Mouse (Mus musculus): Measurements from ENCODE around the gene Lamc2. TPM values are rescaled to one million over a fixed set of nuclear protein-coding genes. Genes with fewer than 3 reads are reported as not detected.

Gene Lamc2
- polyA plus RNA-seq, 1 experiment from 2014 or later: 3.3 TPM

GRCm38 (mm10) chr1:153139635-153140034, 46.6 kb downstream of the Lamc2 start:
- no peak for TF ChIP-seq CTCF (IDR thresholded peaks at IDR 0.05; ENCODE audit: low read depth)
- 53% methylated on average over 7 of the region's 7 CpGs for WGBS
- H3K27ac ChIP-seq (ENCODE audit: low read depth, low read length): no peak overlapping the region
- no peak overlapping the region for H3K9ac ChIP-seq (ENCODE audit: low read depth, low read length)
- H3K4me2 ChIP-seq (replicated peaks; ENCODE audit: low read depth): no peak overlapping the region
- H3K36me3 ChIP-seq (ENCODE audit: control insufficient read depth, insufficient read depth): no peaks in the 10 kb centered on the region
- no peak overlapping the region for H3K4me3 ChIP-seq (ENCODE audit: low read depth, low read length)
- no peaks in the 10 kb centered on the region for H3K27me3 ChIP-seq (replicated peaks; ENCODE audit: control insufficient read depth, insufficient read depth, low read length)
- no peaks in the 10 kb centered on the region for H3K9me3 ChIP-seq (ENCODE audit: control insufficient read depth)
- no peak for ATAC-seq
- H3K4me1 ChIP-seq (replicated peaks; ENCODE audit: control insufficient read depth, insufficient read depth, low read length): peaks cover 3% of the 10 kb centered on the region; the same call in 1 of the 2 replicates

GRCm38 (mm10) chr1:153138486-153138885, 47.8 kb downstream of the Lamc2 start:
- Histone ChIP-seq H3K4me3 (ENCODE audit: low read depth, low read length) (no peak overlapping the region), H3K9ac (ENCODE audit: low read depth, low read length) (no peak overlapping the region), H3K27me3 (replicated peaks; ENCODE audit: control insufficient read depth, insufficient read depth, low read length) (no peaks in the 10 kb centered on the region), H3K27ac (ENCODE audit: low read depth, low read length) (no peak overlapping the region), H3K4me1 (replicated peaks; ENCODE audit: control insufficient read depth, insufficient read depth, low read length) (peaks cover 3% of the 10 kb centered on the region; the same call in 1 of the 2 replicates), H3K36me3 (ENCODE audit: control insufficient read depth, insufficient read depth) (no peaks in the 10 kb centered on the region), H3K9me3 (ENCODE audit: control insufficient read depth) (no peaks in the 10 kb centered on the region), H3K4me2 (replicated peaks; ENCODE audit: low read depth) (no peak overlapping the region)
- ATAC-seq: no peak
- TF ChIP-seq CTCF (IDR thresholded peaks at IDR 0.05; ENCODE audit: low read depth): no peak
- 85% methylated on average over 5 of the region's 5 CpGs for WGBS

DNA sequence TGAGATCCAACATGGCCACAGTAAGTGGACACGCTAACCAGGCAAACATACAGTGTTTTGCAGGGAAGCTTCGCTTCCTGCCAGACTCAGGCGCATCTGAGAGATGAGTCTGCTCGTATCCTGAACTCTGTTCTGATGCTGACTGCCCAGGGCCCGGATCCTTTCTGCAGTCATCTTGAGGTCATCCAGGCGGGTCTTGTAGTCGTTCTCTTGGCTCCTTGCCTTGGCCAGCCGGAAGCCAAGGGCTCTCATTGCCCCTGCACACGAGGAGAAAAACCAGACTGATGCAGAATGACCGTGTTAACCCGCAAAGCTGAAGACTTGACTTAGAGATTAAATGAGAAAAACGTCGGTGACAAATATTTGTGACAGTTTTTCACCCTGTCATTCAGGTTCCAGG, 49.6 kb downstream of the Lamc2 start:
- no peaks in the 10 kb centered on the region for H3K36me3 ChIP-seq (ENCODE audit: control insufficient read depth, insufficient read depth)
- WGBS: 58% methylated on average over 13 of the region's 13 CpGs
- H3K9ac ChIP-seq (ENCODE audit: low read depth, low read length): no peak overlapping the region
- no peaks in the 10 kb centered on the region for H3K9me3 ChIP-seq (ENCODE audit: control insufficient read depth)
- H3K4me3 ChIP-seq (ENCODE audit: low read depth, low read length): no peak overlapping the region
- no peak overlapping the region for H3K4me2 ChIP-seq (replicated peaks; ENCODE audit: low read depth)
- peaks cover 3% of the 10 kb centered on the region; the same call in 1 of the 2 replicates for H3K4me1 ChIP-seq (replicated peaks; ENCODE audit: control insufficient read depth, insufficient read depth, low read length)
- H3K27ac ChIP-seq (ENCODE audit: low read depth, low read length): no peak overlapping the region
- ATAC-seq: no peak
- TF ChIP-seq CTCF (IDR thresholded peaks at IDR 0.05; ENCODE audit: low read depth): no peak
- H3K27me3 ChIP-seq (replicated peaks; ENCODE audit: control insufficient read depth, insufficient read depth, low read length): no peaks in the 10 kb centered on the region

DNA sequence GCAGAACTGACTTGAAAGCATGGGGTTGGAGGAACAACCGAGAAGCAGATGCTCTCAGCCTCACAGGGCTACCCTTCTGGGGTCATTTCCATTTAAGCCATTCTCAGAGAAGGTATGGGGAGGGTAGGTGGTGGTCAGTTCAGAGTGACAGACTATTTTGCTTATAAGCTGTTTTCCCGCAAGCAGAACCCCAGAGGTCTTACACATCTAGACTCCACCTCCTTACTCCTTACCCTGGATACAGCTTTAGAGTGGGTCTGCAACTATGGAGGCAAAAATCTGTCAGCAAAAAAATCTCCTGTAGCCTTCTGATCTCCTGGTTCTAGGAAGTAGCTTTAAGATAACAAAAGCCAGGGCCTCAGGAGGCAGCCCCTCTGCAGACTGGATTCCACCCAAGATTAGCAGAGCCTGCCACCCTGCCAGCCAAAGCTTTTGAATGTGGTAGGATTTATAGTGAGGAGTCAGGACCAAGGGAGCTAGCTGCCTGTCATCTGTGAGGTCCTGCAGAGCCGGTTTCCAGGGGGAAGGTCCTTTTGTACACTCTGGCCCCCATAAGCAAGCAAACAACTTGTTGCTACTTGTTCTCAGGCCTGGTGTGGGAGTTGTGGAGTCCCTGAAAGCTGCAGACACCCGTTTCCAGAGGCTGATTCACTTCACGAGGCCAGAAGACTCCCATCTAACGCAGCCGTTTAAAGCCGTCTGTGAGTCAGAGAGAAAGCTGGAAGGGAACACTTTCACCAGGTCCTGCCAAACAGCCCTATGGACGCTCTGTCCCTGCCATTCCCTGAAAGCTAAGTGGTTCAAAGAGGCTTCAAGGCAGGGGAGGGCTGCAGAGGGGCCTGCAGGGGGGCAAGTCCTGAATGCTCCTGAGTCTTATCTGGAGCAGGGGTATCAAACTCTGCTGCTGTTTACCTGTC, 52.1 kb downstream of the Lamc2 start:
- no peaks in the 10 kb centered on the region for H3K9me3 ChIP-seq (ENCODE audit: control insufficient read depth)
- H3K9ac ChIP-seq (ENCODE audit: low read depth, low read length): no peak overlapping the region
- no peak overlapping the region for H3K4me2 ChIP-seq (replicated peaks; ENCODE audit: low read depth)
- ATAC-seq: no peak
- 33% methylated on average over 9 of the region's 9 CpGs for WGBS
- no peak for TF ChIP-seq CTCF (IDR thresholded peaks at IDR 0.05; ENCODE audit: low read depth)
- no peak overlapping the region for H3K4me3 ChIP-seq (ENCODE audit: low read depth, low read length)
- H3K27me3 ChIP-seq (replicated peaks; ENCODE audit: control insufficient read depth, insufficient read depth, low read length): no peaks in the 10 kb centered on the region
- H3K27ac ChIP-seq (ENCODE audit: low read depth, low read length): no peak overlapping the region
- H3K4me1 ChIP-seq (replicated peaks; ENCODE audit: control insufficient read depth, insufficient read depth, low read length): no peaks in the 10 kb centered on the region
- no peaks in the 10 kb centered on the region for H3K36me3 ChIP-seq (ENCODE audit: control insufficient read depth, insufficient read depth)

DNA sequence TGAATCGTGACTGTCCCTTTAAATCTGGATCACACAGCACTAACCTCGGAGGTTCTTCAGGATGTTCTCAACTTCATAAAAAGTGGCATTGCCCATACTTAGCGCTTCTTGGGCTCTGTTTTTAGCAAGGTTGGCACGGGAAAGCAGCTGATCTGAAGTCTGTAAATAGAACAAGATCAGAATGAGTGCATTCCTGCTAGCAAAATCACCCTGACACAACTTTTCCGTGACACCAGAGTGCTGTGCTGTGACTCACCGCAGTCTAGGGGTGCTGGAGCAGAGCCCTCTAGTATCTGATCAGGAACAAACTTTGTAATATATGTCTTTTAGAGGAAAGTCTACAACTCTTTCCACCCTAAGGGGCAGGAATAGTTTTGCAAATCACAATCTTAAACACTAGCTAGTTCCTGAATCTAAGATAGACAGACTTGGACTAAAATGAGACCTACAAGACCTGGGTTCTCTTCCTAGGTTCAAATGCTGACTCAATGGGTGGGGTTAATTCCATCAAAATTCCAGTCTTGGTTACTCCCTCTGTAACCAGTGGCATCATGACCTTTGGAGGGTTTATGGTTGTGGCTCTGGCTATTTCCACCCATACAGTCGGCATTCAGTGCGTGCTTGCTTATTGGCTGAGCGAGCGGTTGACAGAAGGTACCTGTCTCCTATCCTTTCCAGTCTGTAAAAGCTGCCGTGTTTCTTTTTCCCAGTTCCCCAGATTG, 56.1 kb downstream of the Lamc2 start:
- Histone ChIP-seq H3K4me2 (replicated peaks; ENCODE audit: low read depth) (no peak overlapping the region), H3K4me1 (replicated peaks; ENCODE audit: control insufficient read depth, insufficient read depth, low read length) (no peaks in the 10 kb centered on the region), H3K36me3 (ENCODE audit: control insufficient read depth, insufficient read depth) (no peaks in the 10 kb centered on the region), H3K9me3 (ENCODE audit: control insufficient read depth) (no peaks in the 10 kb centered on the region), H3K9ac (ENCODE audit: low read depth, low read length) (no peak overlapping the region), H3K4me3 (ENCODE audit: low read depth, low read length) (no peak overlapping the region), H3K27ac (ENCODE audit: low read depth, low read length) (no peak overlapping the region), H3K27me3 (replicated peaks; ENCODE audit: control insufficient read depth, insufficient read depth, low read length) (no peaks in the 10 kb centered on the region)
- no peak for ATAC-seq
- WGBS: 77% methylated on average over 11 of the region's 11 CpGs
- TF ChIP-seq CTCF (IDR thresholded peaks at IDR 0.05; ENCODE audit: low read depth): no peak

DNA sequence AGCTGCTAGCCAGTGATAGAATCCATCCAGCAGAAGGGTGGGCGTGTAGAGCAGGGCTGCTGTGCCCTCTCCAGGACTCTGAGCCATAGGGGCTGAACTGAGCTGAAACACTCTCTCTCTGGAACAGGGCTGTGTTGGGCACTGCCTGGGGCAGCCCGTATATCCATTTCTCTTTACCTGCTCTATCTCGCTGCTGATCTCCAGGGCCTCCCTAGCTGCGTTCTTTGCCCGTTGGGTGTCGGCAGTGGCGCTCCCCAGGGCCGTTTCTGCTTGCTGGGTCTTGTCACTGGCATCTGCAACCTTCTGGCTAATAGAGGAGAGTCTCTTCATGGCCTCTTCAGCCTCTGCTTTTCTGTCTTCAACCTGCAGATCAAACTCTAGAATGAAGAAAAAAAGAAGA, 57.5 kb downstream of the Lamc2 start:
- no peak overlapping the region for H3K4me3 ChIP-seq (ENCODE audit: low read depth, low read length)
- no peak overlapping the region for H3K27ac ChIP-seq (ENCODE audit: low read depth, low read length)
- H3K9ac ChIP-seq (ENCODE audit: low read depth, low read length): no peak overlapping the region
- H3K4me1 ChIP-seq (replicated peaks; ENCODE audit: control insufficient read depth, insufficient read depth, low read length): no peaks in the 10 kb centered on the region
- TF ChIP-seq CTCF (IDR thresholded peaks at IDR 0.05; ENCODE audit: low read depth): no peak
- H3K9me3 ChIP-seq (ENCODE audit: control insufficient read depth): no peaks in the 10 kb centered on the region
- 48% methylated on average over 8 of the region's 8 CpGs for WGBS
- no peaks in the 10 kb centered on the region for H3K27me3 ChIP-seq (replicated peaks; ENCODE audit: control insufficient read depth, insufficient read depth, low read length)
- H3K36me3 ChIP-seq (ENCODE audit: control insufficient read depth, insufficient read depth): no peaks in the 10 kb centered on the region
- no peak for ATAC-seq
- H3K4me2 ChIP-seq (replicated peaks; ENCODE audit: low read depth): no peak overlapping the region
